Mouse (Mus musculus) thymus, adult 2 months (tissue): ENCODE results near the gene Ucn3. TPM values are rescaled to one million over a fixed set of nuclear protein-coding genes. Genes with fewer than 3 reads are reported as not detected.

ENCODE experiments used
- DNase-seq: peaks from one replicate; pipeline ENCODE4 v3.0.0; 2021
- H3K27ac ChIP-seq: fragments of 200-500 bp; 2 replicates; pipeline ENCODE4 v1.5.1; 2012; ENCODE audit warnings: low read length, control low read depth; ENCODE audit not compliant: control insufficient read depth, insufficient read depth
- H3K27me3 ChIP-seq: fragments of 200-500 bp; 2 replicates; pipeline ENCODE4 v1.6.1; 2012; ENCODE audit warnings: mild to moderate bottlenecking, low read length, moderate library complexity, mixed read lengths; ENCODE audit not compliant: control insufficient read depth, insufficient read depth
- H3K36me3 ChIP-seq: fragments of 200-500 bp; 2 replicates; pipeline ENCODE4 v1.6.1; 2012; ENCODE audit warnings: mild to moderate bottlenecking, low read length, moderate library complexity; ENCODE audit not compliant: control insufficient read depth, insufficient read depth
- H3K4me1 ChIP-seq: fragments of 200-500 bp; replicated peaks from 2 replicates; pipeline ENCODE4 v1.6.1; 2012; ENCODE audit warnings: low read length; ENCODE audit not compliant: control insufficient read depth, insufficient read depth
- H3K4me3 ChIP-seq: fragments of 200-500 bp; 2 replicates; pipeline ENCODE4 v1.5.1; 2012; ENCODE audit warnings: mild to moderate bottlenecking, low read length, control low read depth, moderate library complexity; ENCODE audit not compliant: control insufficient read depth, insufficient read depth
- CTCF ChIP-seq: fragments of 200-500 bp; IDR thresholded peaks from 2 replicates; pipeline ENCODE4 v1.5.1; 2012; ENCODE audit warnings: mild to moderate bottlenecking, control low read depth, low read length, moderate library complexity, borderline replicate concordance; ENCODE audit not compliant: control insufficient read depth, poor library complexity, insufficient read depth; ENCODE audit errors: extremely low read depth
- POLR2A ChIP-seq: fragments of 200-500 bp; IDR thresholded peaks from 2 replicates; pipeline ENCODE4 v1.6.1; 2012; ENCODE audit warnings: mild to moderate bottlenecking, low read length, control low read depth, moderate library complexity; ENCODE audit not compliant: control insufficient read depth, poor library complexity, insufficient read depth; ENCODE audit errors: extremely low read depth
- WGBS: fragments of 180-500 bp; shearing (Covaris S2); methylation state at CpG from one replicate; pipeline ENCODE4 v1.1.7; 2018; 5-methylcytosine and 5-hydroxymethylcytosine counted together
- polyA plus RNA-seq: library from polyadenylated mRNA; depleted of rRNA; stranded (reverse); fragments of >200 nt; gene quantifications from 2 replicates; pipeline ENCODE4 v1.2.3, GENCODE M21; 2012

Gene Ucn3
- polyA plus RNA-seq, 1 experiment: 0.15 TPM

GRCm38 (mm10) chr13:3926046-3926445 lies 19.1 kb downstream of the Ucn3 start:
- Histone ChIP-seq H3K27ac (no peak overlapping the region), H3K36me3 (no peaks in the 10 kb centered on the region), H3K4me1 (no peaks in the 10 kb centered on the region), H3K27me3 (no peaks in the 10 kb centered on the region), H3K4me3 (no peak overlapping the region)
- no peak for DNase-seq
- TF ChIP-seq POLR2A (no peak), CTCF (no peak)
- WGBS: 94% methylated on average over 6 of the region's 6 CpGs

GRCm38 (mm10) chr13:3925632-3926031 lies 19.5 kb downstream of the Ucn3 start:
- 93% methylated on average over 6 of the region's 6 CpGs for WGBS
- no peak for DNase-seq
- Histone ChIP-seq H3K4me3 (no peak overlapping the region), H3K27me3 (no peaks in the 10 kb centered on the region), H3K27ac (no peak overlapping the region), H3K4me1 (no peaks in the 10 kb centered on the region), H3K36me3 (no peaks in the 10 kb centered on the region)
- TF ChIP-seq CTCF (no peak), POLR2A (no peak)

GRCm38 (mm10) chr13:3924483-3924882 lies 20.7 kb downstream of the Ucn3 start:
- no peaks in the 10 kb centered on the region for H3K36me3 ChIP-seq
- TF ChIP-seq CTCF (no peak), POLR2A (no peak)
- H3K4me1 ChIP-seq: no peaks in the 10 kb centered on the region
- no peak overlapping the region for H3K4me3 ChIP-seq
- no peaks in the 10 kb centered on the region for H3K27me3 ChIP-seq
- H3K27ac ChIP-seq: no peak overlapping the region
- WGBS: 94% methylated on average over 5 of the region's 5 CpGs
- DNase-seq: no peak

GRCm38 (mm10) chr13:3917571-3918311 lies 27.4 kb downstream of the Ucn3 start, which contains the start of the genes Net1 and Tubal3:
Gene Net1 (minus strand): TSS chr13:3918220.
Gene Tubal3 (plus strand): TSS chr13:3918274.
- Histone ChIP-seq H3K4me3 (peak within 1 kb of the TSS; percentile 93), H3K4me1 (peaks cover 3% of the 10 kb centered on the region; the same call in 1 of the 2 replicates), H3K36me3 (no peaks in the 10 kb centered on the region), H3K27me3 (no peaks in the 10 kb centered on the region), H3K27ac (no peak within 1 kb of the TSS)
- WGBS: under 1% methylated on average over 52 of the region's 52 CpGs
- DNase-seq: peak; percentile 90
- TF ChIP-seq POLR2A (no peak), CTCF (peak; percentile 45; the same call in 1 of the 2 replicates)

GRCm38 (mm10) chr13:3913504-3913903 lies 31.6 kb downstream of the Ucn3 start:
- peaks cover 3% of the 10 kb centered on the region; the same call in 1 of the 2 replicates for H3K4me1 ChIP-seq
- no peak for TF ChIP-seq CTCF
- TF ChIP-seq POLR2A: no peak
- H3K4me3 ChIP-seq: no peak overlapping the region
- H3K27me3 ChIP-seq: no peaks in the 10 kb centered on the region
- no peaks in the 10 kb centered on the region; the same call in 1 of the 2 replicates for H3K36me3 ChIP-seq
- DNase-seq: no peak
- 93% methylated on average over 4 of the region's 4 CpGs for WGBS
- H3K27ac ChIP-seq: no peak overlapping the region

GRCm38 (mm10) chr13:3910356-3910755 lies 34.8 kb downstream of the Ucn3 start:
- Histone ChIP-seq H3K4me3 (no peak overlapping the region), H3K4me1 (no peaks in the 10 kb centered on the region), H3K36me3 (no peaks in the 10 kb centered on the region; the same call in 1 of the 2 replicates), H3K27ac (no peak overlapping the region), H3K27me3 (no peaks in the 10 kb centered on the region)
- 97% methylated on average over 5 of the region's 5 CpGs for WGBS
- TF ChIP-seq CTCF (no peak), POLR2A (no peak)
- no peak for DNase-seq

- no peak overlapping the region for H3K27ac ChIP-seq
- 86% methylated on average over 4 of the region's 4 CpGs for WGBS
- no peaks in the 10 kb centered on the region for H3K27me3 ChIP-seq
- peaks cover 3% of the 10 kb centered on the region; the same call in 1 of the 2 replicates for H3K36me3 ChIP-seq
- no peak for TF ChIP-seq CTCF
- TF ChIP-seq POLR2A: no peak
- no peaks in the 10 kb centered on the region for H3K4me1 ChIP-seq
- no peak overlapping the region for H3K4me3 ChIP-seq
- DNase-seq: no peak
These were observed 36.9 kb downstream of the Ucn3 start for GRCm38 (mm10) chr13:3908262-3908661.
